Mouse (Mus musculus): ENCODE measurements around the gene Gp1ba. TPM values are rescaled to one million over a fixed set of nuclear protein-coding genes. Genes with fewer than 3 reads are reported as not detected.
A peak's percentile ranks its signal among the peaks of the same experiment; 100 is the strongest.

The Gp1ba gene
- total and polyA plus RNA-seq, 2 experiments from 2014 or later, result 0.26 TPM; not detected in 1

- no peak overlapping the region for H3K4me2 ChIP-seq (ENCODE audit: low read depth, low read length)
- no peak for DNase-seq (ENCODE audit: low spot score)
- H3K4me1 ChIP-seq (ENCODE audit: control insufficient read depth, insufficient read depth), result no peaks in the 10 kb centered on the region
- H3K27me3 ChIP-seq (ENCODE audit: control insufficient read depth, insufficient read depth, low read length), result no peaks in the 10 kb centered on the region
- TF ChIP-seq CTCF (IDR thresholded peaks at IDR 0.05; ENCODE audit: low read depth) (no peak), EP300 (IDR thresholded peaks at IDR 0.05; ENCODE audit: low read depth) (no peak)
- WGBS, result 57% methylated on average over 2 of the region's 2 CpGs
- H3K36me3 ChIP-seq (replicated peaks; ENCODE audit: control insufficient read depth, insufficient read depth, low read length), result no peaks in the 10 kb centered on the region
- no peak for ATAC-seq (ENCODE audit: insufficient read depth, low read depth)
- no peak overlapping the region for H3K27ac ChIP-seq (ENCODE audit: low read depth)
- H3K9ac ChIP-seq (replicated peaks; ENCODE audit: low read depth, low read length), result no peak overlapping the region
- H3K4me3 ChIP-seq (ENCODE audit: low read depth, low read length), result no peak overlapping the region
- H3K9me3 ChIP-seq (replicated peaks; ENCODE audit: control insufficient read depth, low read length), result no peaks in the 10 kb centered on the region
These were observed 10.5 kb upstream of the Gp1ba start for GRCm38 (mm10) chr11:70628431-70628830.

GRCm38 (mm10) chr11:70629557-70629956 is 9.4 kb upstream of the Gp1ba start:
- no peaks in the 10 kb centered on the region for H3K36me3 ChIP-seq (replicated peaks; ENCODE audit: control insufficient read depth, insufficient read depth, low read length)
- 55% methylated on average over 5 of the region's 5 CpGs for WGBS
- H3K27ac ChIP-seq (ENCODE audit: low read depth), result no peak overlapping the region
- no peak for ATAC-seq (ENCODE audit: insufficient read depth, low read depth)
- no peak overlapping the region for H3K9ac ChIP-seq (replicated peaks; ENCODE audit: low read depth, low read length)
- no peaks in the 10 kb centered on the region for H3K27me3 ChIP-seq (ENCODE audit: control insufficient read depth, insufficient read depth, low read length)
- no peaks in the 10 kb centered on the region for H3K9me3 ChIP-seq (replicated peaks; ENCODE audit: control insufficient read depth, low read length)
- peak; percentile 32 for DNase-seq (ENCODE audit: low spot score)
- H3K4me3 ChIP-seq (ENCODE audit: low read depth, low read length), result no peak overlapping the region
- no peak overlapping the region for H3K4me2 ChIP-seq (ENCODE audit: low read depth, low read length)
- no peaks in the 10 kb centered on the region for H3K4me1 ChIP-seq (ENCODE audit: control insufficient read depth, insufficient read depth)
- TF ChIP-seq EP300 (IDR thresholded peaks at IDR 0.05; ENCODE audit: low read depth) (no peak), CTCF (IDR thresholded peaks at IDR 0.05; ENCODE audit: low read depth) (peak; percentile 52)

GRCm38 (mm10) chr11:70630129-70630528 is 8.8 kb upstream of the Gp1ba start:
- no peaks in the 10 kb centered on the region for H3K9me3 ChIP-seq (replicated peaks; ENCODE audit: control insufficient read depth, low read length)
- H3K27ac ChIP-seq (ENCODE audit: low read depth), result no peak overlapping the region
- no peak overlapping the region for H3K4me3 ChIP-seq (ENCODE audit: low read depth, low read length)
- TF ChIP-seq EP300 (IDR thresholded peaks at IDR 0.05; ENCODE audit: low read depth), result no peak
- no peak for TF ChIP-seq CTCF (IDR thresholded peaks at IDR 0.05; ENCODE audit: low read depth)
- H3K9ac ChIP-seq (replicated peaks; ENCODE audit: low read depth, low read length), result no peak overlapping the region
- H3K36me3 ChIP-seq (replicated peaks; ENCODE audit: control insufficient read depth, insufficient read depth, low read length), result no peaks in the 10 kb centered on the region
- no peak overlapping the region for H3K4me2 ChIP-seq (ENCODE audit: low read depth, low read length)
- no peaks in the 10 kb centered on the region for H3K27me3 ChIP-seq (ENCODE audit: control insufficient read depth, insufficient read depth, low read length)
- WGBS, result 58% methylated on average over 7 of the region's 7 CpGs
- no peaks in the 10 kb centered on the region for H3K4me1 ChIP-seq (ENCODE audit: control insufficient read depth, insufficient read depth)
- ATAC-seq (ENCODE audit: insufficient read depth, low read depth) (no peak), DNase-seq (ENCODE audit: low spot score) (no peak)

GRCm38 (mm10) chr11:70635601-70636000 is 3.3 kb upstream of the Gp1ba start:
- no peak overlapping the region for H3K27ac ChIP-seq (ENCODE audit: low read depth)
- 74% methylated on average over 4 of the region's 4 CpGs for WGBS
- no peak overlapping the region for H3K4me2 ChIP-seq (ENCODE audit: low read depth, low read length)
- H3K4me1 ChIP-seq (ENCODE audit: control insufficient read depth, insufficient read depth), result no peaks in the 10 kb centered on the region
- H3K4me3 ChIP-seq (ENCODE audit: low read depth, low read length), result no peak overlapping the region
- TF ChIP-seq EP300 (IDR thresholded peaks at IDR 0.05; ENCODE audit: low read depth), result no peak
- TF ChIP-seq CTCF (IDR thresholded peaks at IDR 0.05; ENCODE audit: low read depth), result no peak
- H3K27me3 ChIP-seq (ENCODE audit: control insufficient read depth, insufficient read depth, low read length), result no peaks in the 10 kb centered on the region
- DNase-seq (ENCODE audit: low spot score) (no peak), ATAC-seq (ENCODE audit: insufficient read depth, low read depth) (no peak)
- no peaks in the 10 kb centered on the region for H3K9me3 ChIP-seq (replicated peaks; ENCODE audit: control insufficient read depth, low read length)
- H3K9ac ChIP-seq (replicated peaks; ENCODE audit: low read depth, low read length), result no peak overlapping the region
- H3K36me3 ChIP-seq (replicated peaks; ENCODE audit: control insufficient read depth, insufficient read depth, low read length), result no peaks in the 10 kb centered on the region

- no peak for ATAC-seq (ENCODE audit: insufficient read depth, low read depth)
- Histone ChIP-seq H3K27ac (ENCODE audit: low read depth) (no peak overlapping the region), H3K4me3 (ENCODE audit: low read depth, low read length) (no peak overlapping the region), H3K36me3 (replicated peaks; ENCODE audit: control insufficient read depth, insufficient read depth, low read length) (no peaks in the 10 kb centered on the region), H3K4me1 (ENCODE audit: control insufficient read depth, insufficient read depth) (no peaks in the 10 kb centered on the region), H3K9ac (replicated peaks; ENCODE audit: low read depth, low read length) (no peak overlapping the region), H3K9me3 (replicated peaks; ENCODE audit: control insufficient read depth, low read length) (no peaks in the 10 kb centered on the region), H3K4me2 (ENCODE audit: low read depth, low read length) (no peak overlapping the region), H3K27me3 (ENCODE audit: control insufficient read depth, insufficient read depth, low read length) (no peaks in the 10 kb centered on the region)
- DNase-seq (ENCODE audit: low spot score), result no peak
- no peak for TF ChIP-seq CTCF (IDR thresholded peaks at IDR 0.05; ENCODE audit: low read depth)
- no peak for TF ChIP-seq EP300 (IDR thresholded peaks at IDR 0.05; ENCODE audit: low read depth)
- WGBS, result 100% methylated on average over 1 of the region's 1 CpGs
These were observed 1.2 kb upstream of the Gp1ba start for GRCm38 (mm10) chr11:70637764-70638163.

- no peak overlapping the region for H3K9ac ChIP-seq (replicated peaks; ENCODE audit: low read depth, low read length)
- H3K4me3 ChIP-seq (ENCODE audit: low read depth, low read length), result no peak overlapping the region
- 82% methylated on average over 1 of the region's 1 CpGs for WGBS
- H3K9me3 ChIP-seq (replicated peaks; ENCODE audit: control insufficient read depth, low read length), result no peaks in the 10 kb centered on the region
- H3K36me3 ChIP-seq (replicated peaks; ENCODE audit: control insufficient read depth, insufficient read depth, low read length), result no peaks in the 10 kb centered on the region
- H3K27me3 ChIP-seq (ENCODE audit: control insufficient read depth, insufficient read depth, low read length), result no peaks in the 10 kb centered on the region
- no peak for ATAC-seq (ENCODE audit: insufficient read depth, low read depth)
- H3K4me2 ChIP-seq (ENCODE audit: low read depth, low read length), result no peak overlapping the region
- no peak for TF ChIP-seq CTCF (IDR thresholded peaks at IDR 0.05; ENCODE audit: low read depth)
- no peak for TF ChIP-seq EP300 (IDR thresholded peaks at IDR 0.05; ENCODE audit: low read depth)
- DNase-seq (ENCODE audit: low spot score), result peak; percentile 4
- no peak overlapping the region for H3K27ac ChIP-seq (ENCODE audit: low read depth)
- H3K4me1 ChIP-seq (ENCODE audit: control insufficient read depth, insufficient read depth), result no peaks in the 10 kb centered on the region
These were observed 629 bp upstream of the Gp1ba start for GRCm38 (mm10) chr11:70638293-70638692.

Data from heart, postnatal 0 days (tissue).